Mouse (Mus musculus) liver, adult 2 months (tissue): Measurements from ENCODE around the gene Alox12.

Experiments used
- CTCF ChIP-seq: fragments of 200-500 bp; IDR thresholded peaks from 2 replicates; pipeline ENCODE4 v1.5.1; 2011; ENCODE audit warnings: low read depth, low read length, control low read depth
- POLR2A ChIP-seq: fragments of 200-500 bp; IDR thresholded peaks from 2 replicates; pipeline ENCODE4 v1.6.1; 2011; ENCODE audit warnings: low read length, control low read depth; ENCODE audit not compliant: insufficient read depth; ENCODE audit errors: extremely low read depth

GRCm38 (mm10) chr11:70219873-70220272 lies 35.3 kb downstream of the Alox12 start:
- TF ChIP-seq CTCF: no peak
- TF ChIP-seq POLR2A: no peak
